In genomic region chr12:84571466-84572340, GRCm38 (mm10) we compare ENCODE assay signal across 10 mouse cellular contexts. TPM values are rescaled to one million over a fixed set of nuclear protein-coding genes. Genes with fewer than 3 reads are reported as not detected.
A peak's percentile ranks its signal among the peaks of the same experiment; 100 is the strongest.
DNase-seq lines count a peak whose midpoint lies in the region; ATAC-seq lines count a peak whose summit lies in the region.
"Had no signal": no experiment of that assay in that cellular context is flagged by ENCODE, and none has a peak within 500 bp of the region (broad histone marks: within the 10 kb centered on the region; RNA-seq: fewer than 3 reads in every experiment).

No protein-coding gene starts in this region.

- H3K9me3 ChIP-seq in neural tube, embryonic 11.5 days (ENCODE audit: control insufficient read depth, low read length) = no peaks in the 10 kb centered on the region

- 1% methylated on average over 43 of the region's 43 CpGs for WGBS in neural tube, embryonic 11.5 days

- H3K36me3 ChIP-seq in neural tube, embryonic 11.5 days (ENCODE audit: control insufficient read depth, insufficient read depth, low read length) = no peaks in the 10 kb centered on the region

- peaks cover 71% of the 10 kb centered on the region for H3K27me3 ChIP-seq in neural tube, embryonic 11.5 days (ENCODE audit: control insufficient read depth, insufficient read depth, low read length)

- DNase-seq in kidney, postnatal 10 days = peak; percentile 12
- no peak for DNase-seq in kidney, adult 8-10 months
- DNase-seq in embryo, embryonic 10 days (ENCODE audit: low spot score) = peak; percentile 61
- peak; percentile 13 for DNase-seq in heart, postnatal 4 days
- peak; percentile 56 for DNase-seq in neural tube, embryonic 11.5 days (ENCODE audit: low spot score)
- DNase-seq in spleen, postnatal 14 days (ENCODE audit: low spot score in 2 of 2) = no peak
- DNase-seq in spleen, postnatal 4 days (ENCODE audit: low spot score in 2 of 2) = no peak
- no peak for DNase-seq in urinary bladder, postnatal 10 days (ENCODE audit: low spot score)

- ATAC-seq in neural tube, embryonic 11.5 days (ENCODE audit: insufficient read depth, low FRiP score, low TSS enrichment) = no peak

- H3K9ac ChIP-seq in neural tube, embryonic 11.5 days (ENCODE audit: low read length) = peak overlapping the region; percentile 2; the same call in 1 of the 2 replicates

- H3K27ac ChIP-seq in neural tube, embryonic 11.5 days (ENCODE audit: low read depth, low read length) = no peak overlapping the region

- no peak overlapping the region for H3K4me2 ChIP-seq in neural tube, embryonic 11.5 days (ENCODE audit: low read depth)

- peak overlapping the region; percentile 12; the same call in 1 of the 2 replicates for H3K4me3 ChIP-seq in neural tube, embryonic 11.5 days (ENCODE audit: low read depth, low read length)

- no peaks in the 10 kb centered on the region for H3K4me1 ChIP-seq in neural tube, embryonic 11.5 days (ENCODE audit: control insufficient read depth, insufficient read depth, low read length)

RNA-seq across cellular contexts. Expression of gene Vsx2, which starts 2.1 kb away (rescaled TPM):
- total RNA-seq in heart, postnatal 4 days (2021) = not detected
- polyA plus RNA-seq in neural tube, embryonic 11.5 days (2014; fragmentation: Nextera tagmentation; extraction: Ambion mirVana) = 7.3 and 7.4 TPM in 2 replicates
- total RNA-seq: adrenal gland, postnatal 36 days had no signal
- polyA plus RNA-seq: small intestine, adult 2 months had no signal

RNA-seq across cellular contexts. Expression of gene Abcd4, which starts 45.5 kb away (rescaled TPM):
- 1 to 10 TPM; 5.8 to 6.0 TPM for total RNA-seq in heart, postnatal 4 days (2021)
- 6.8 and 9.5 TPM in 2 replicates for polyA plus RNA-seq in neural tube, embryonic 11.5 days (2014; fragmentation: Nextera tagmentation; extraction: Ambion mirVana)

Comparison
In these comparisons a context has a peak if more than half of its experiments do, and no peak if none do; other contexts are left out.
1. DNase-seq: peak in kidney, postnatal 10 days (single experiment), embryo, embryonic 10 days (single experiment), heart, postnatal 4 days (single experiment) and neural tube, embryonic 11.5 days (single experiment); none in kidney, adult 8-10 months (0 of 2), spleen, postnatal 14 days (0 of 2), spleen, postnatal 4 days (0 of 2) and urinary bladder, postnatal 10 days (single experiment).